Comparison of ENCODE assay signal across 8 mouse cellular contexts in genomic region chr13:110062835-110063411, GRCm38 (mm10).
DNase-seq lines count a peak whose midpoint lies in the region; ATAC-seq and TF ChIP-seq lines count a peak whose summit lies in the region.

No protein-coding gene starts in this region.

- intact Hi-C loops in heart, postnatal 10 days (cut with DNase I), result loop anchor here (1.0 to 5.0 kb wide), 3 partner anchors 254 to 1349 kb away; no protein-coding TSS in a partner anchor

- H3K9me3 ChIP-seq in forebrain, embryonic 10.5 days, result no peaks in the 10 kb centered on the region
- H3K9me3 ChIP-seq in liver, postnatal 0 days (ENCODE audit: low read length), result no peaks in the 10 kb centered on the region
- H3K9me3 ChIP-seq in neural tube, embryonic 15.5 days (replicated peaks), result no peaks in the 10 kb centered on the region

- no peaks in the 10 kb centered on the region for H3K36me3 ChIP-seq in forebrain, embryonic 10.5 days (replicated peaks)
- H3K36me3 ChIP-seq in liver, postnatal 0 days (replicated peaks; ENCODE audit: insufficient read depth, low read length), result no peaks in the 10 kb centered on the region
- no peaks in the 10 kb centered on the region for H3K36me3 ChIP-seq in neural tube, embryonic 15.5 days

- peaks cover 9% of the 10 kb centered on the region for H3K4me1 ChIP-seq in forebrain, embryonic 10.5 days
- no peaks in the 10 kb centered on the region for H3K4me1 ChIP-seq in liver, postnatal 0 days (ENCODE audit: insufficient read depth)
- H3K4me1 ChIP-seq in neural tube, embryonic 15.5 days, result peaks cover 27% of the 10 kb centered on the region

- DNase-seq in MN1 (ENCODE audit: low spot score), result peak; percentile 97
- peak; percentile 53 for DNase-seq in c-Kit-positive CD71-positive TER-119-negative erythroid progenitor cells, embryonic 14.5 days (ENCODE audit: low read depth)
- DNase-seq in forebrain, embryonic 10.5 days (ENCODE audit: extremely low spot score, low spot score), result peak; percentile 63
- DNase-seq in heart, postnatal 10 days, result peak; percentile 77 to 83
- DNase-seq in kidney, postnatal 36 days, result peak; percentile 72 to 82
- DNase-seq in liver, postnatal 0 days, result peak; percentile 61
- DNase-seq in yolk sac, embryonic 10.5 days (ENCODE audit: low spot score), result peak; percentile 66

- TF ChIP-seq EP300 in liver, postnatal 0 days (IDR thresholded peaks at IDR 0.05; ENCODE audit: low read depth), result no peak

- TF ChIP-seq CTCF in liver, postnatal 0 days (IDR thresholded peaks at IDR 0.05; ENCODE audit: low read depth), result peak; percentile 92

- H3K4me2 ChIP-seq in liver, postnatal 0 days (ENCODE audit: low read depth, low read length), result no peak overlapping the region
- H3K4me2 ChIP-seq in neural tube, embryonic 15.5 days, result peak overlapping the region; percentile 41

- H3K27ac ChIP-seq in forebrain, embryonic 10.5 days, result peak overlapping the region; percentile 30
- H3K27ac ChIP-seq in liver, postnatal 0 days (ENCODE audit: low read depth), result no peak overlapping the region
- H3K27ac ChIP-seq in neural tube, embryonic 15.5 days (replicated peaks), result peak overlapping the region; percentile 87

- ATAC-seq in liver, postnatal 0 days, result 0 out of 2 replicates have a peak, but pooled peaks have one; percentile 49
- ATAC-seq in neural tube, embryonic 15.5 days (ENCODE audit: low FRiP score), result peak; percentile 95

- H3K9ac ChIP-seq in liver, postnatal 0 days (replicated peaks), result no peak overlapping the region
- H3K9ac ChIP-seq in neural tube, embryonic 15.5 days (replicated peaks), result no peak overlapping the region; the same call in 1 of the 2 replicates

- no peak overlapping the region; the same call in 1 of the 2 replicates for H3K4me3 ChIP-seq in forebrain, embryonic 10.5 days
- H3K4me3 ChIP-seq in liver, postnatal 0 days (ENCODE audit: low read depth, low read length), result no peak overlapping the region
- 0 out of 2 replicates have a peak overlapping the region, but pooled peaks have one; percentile 14 for H3K4me3 ChIP-seq in neural tube, embryonic 15.5 days (replicated peaks)

- 24% methylated on average over 9 of the region's 9 CpGs for whole genome bisulfite sequencing in forebrain, embryonic 10.5 days
- WGBS in liver, postnatal 0 days (ENCODE audit: insufficient replicate concordance), result 16% methylated on average over 9 of the region's 9 CpGs
- 3% methylated on average over 9 of the region's 9 CpGs for WGBS in neural tube, embryonic 15.5 days

- no peaks in the 10 kb centered on the region for H3K27me3 ChIP-seq in forebrain, embryonic 10.5 days (ENCODE audit: poor library complexity, severe bottlenecking)
- no peaks in the 10 kb centered on the region for H3K27me3 ChIP-seq in liver, postnatal 0 days (ENCODE audit: insufficient read depth, low read length)
- H3K27me3 ChIP-seq in neural tube, embryonic 15.5 days (replicated peaks), result no peaks in the 10 kb centered on the region
